Mouse (Mus musculus): Measurements from ENCODE around the gene Tomm40l. TPM values are rescaled to one million over a fixed set of nuclear protein-coding genes. Genes with fewer than 3 reads are reported as not detected.

Tomm40l gene
- polyA plus RNA-seq (2015; fragmentation: Nextera tagmentation; extraction: Ambion mirVana): 43.0 and 46.0 TPM in 2 replicates

GRCm38 (mm10) chr1:171222238-171223155, at the start of gene Tomm40l:
Tomm40l (minus strand) TSS chr1:171222514.

GRCm38 (mm10) chr1:171269848-171270572, 47.7 kb upstream of the Tomm40l start, which contains the start of gene B4galt3:
B4galt3 (plus strand) TSS chr1:171270328.

GRCm38 (mm10) chr1:171250680-171251593, 28.6 kb upstream of the Tomm40l start, which contains the start of gene Ndufs2:
Ndufs2 (minus strand) TSS chr1:171251388.

GRCm38 (mm10) chr1:171249913-171250600, 27.7 kb upstream of the Tomm40l start, which contains the start of gene Adamts4:
Adamts4 (plus strand) TSS chr1:171250421.

GRCm38 (mm10) chr1:171234126-171234525, 11.8 kb upstream of the Tomm40l start, which contains the start of gene Fcer1g:
Fcer1g (minus strand) TSS chr1:171234365.

GRCm38 (mm10) chr1:171224857-171225256, 2.5 kb upstream of the Tomm40l start, which contains the start of gene Apoa2:
Apoa2 (plus strand) TSS chr1:171225054.

GRCm38 (mm10) chr1:171213801-171214496, 8.4 kb downstream of the Tomm40l start, which contains the start of gene Nr1i3:
Nr1i3 (plus strand) TSS chr1:171213970.

GRCm38 (mm10) chr1:171195887-171196397, 26.4 kb downstream of the Tomm40l start, which contains the start of gene Pcp4l1:
Pcp4l1 (minus strand) TSS chr1:171196268.

Other genes with a start within 250 kb of the Tomm40l start
- 4.1 and 4.5 TPM in 2 replicates for gene Fcgr2b, start 246.0 kb downstream of the Tomm40l start, polyA plus RNA-seq (2015; fragmentation: Nextera tagmentation; extraction: Ambion mirVana)
- 0.28 and 0.66 TPM in 2 replicates for gene Fcgr4, start 203.6 kb downstream of the Tomm40l start, polyA plus RNA-seq (2015; fragmentation: Nextera tagmentation; extraction: Ambion mirVana)
- 20.3 and 21.7 TPM in 2 replicates for gene Fcgr3, start 157.6 kb downstream of the Tomm40l start, polyA plus RNA-seq (2015; fragmentation: Nextera tagmentation; extraction: Ambion mirVana)
- gene Cfap126, start 108.6 kb downstream of the Tomm40l start, polyA plus RNA-seq (2015; fragmentation: Nextera tagmentation; extraction: Ambion mirVana): 6.6 and 6.9 TPM in 2 replicates
- gene Sdhc, start 71.9 kb downstream of the Tomm40l start, polyA plus RNA-seq (2015; fragmentation: Nextera tagmentation; extraction: Ambion mirVana): 300 and 349 TPM in 2 replicates
- 97.3 and 99.7 TPM in 2 replicates for gene Mpz, start 71.8 kb downstream of the Tomm40l start, polyA plus RNA-seq (2015; fragmentation: Nextera tagmentation; extraction: Ambion mirVana)
- 86.8 and 98.4 TPM in 2 replicates for gene Pcp4l1, start 26.2 kb downstream of the Tomm40l start, polyA plus RNA-seq (2015; fragmentation: Nextera tagmentation; extraction: Ambion mirVana)
- 0.27 and 0.43 TPM in 2 replicates for gene Nr1i3, start 8.5 kb downstream of the Tomm40l start, polyA plus RNA-seq (2015; fragmentation: Nextera tagmentation; extraction: Ambion mirVana)
- gene Apoa2, start 2.5 kb upstream of the Tomm40l start, polyA plus RNA-seq (2015; fragmentation: Nextera tagmentation; extraction: Ambion mirVana): 9.6 and 16.3 TPM in 2 replicates
- gene Fcer1g, start 11.9 kb upstream of the Tomm40l start, polyA plus RNA-seq (2015; fragmentation: Nextera tagmentation; extraction: Ambion mirVana): 44.9 and 51.8 TPM in 2 replicates
- 3.0 and 4.5 TPM in 2 replicates for gene Adamts4, start 27.9 kb upstream of the Tomm40l start, polyA plus RNA-seq (2015; fragmentation: Nextera tagmentation; extraction: Ambion mirVana)
- gene Ndufs2, start 28.9 kb upstream of the Tomm40l start, polyA plus RNA-seq (2015; fragmentation: Nextera tagmentation; extraction: Ambion mirVana): 292 and 295 TPM in 2 replicates
- gene B4galt3, start 47.8 kb upstream of the Tomm40l start, polyA plus RNA-seq (2015; fragmentation: Nextera tagmentation; extraction: Ambion mirVana): 73.7 and 82.5 TPM in 2 replicates
- gene Ppox, start 58.7 kb upstream of the Tomm40l start, polyA plus RNA-seq (2015; fragmentation: Nextera tagmentation; extraction: Ambion mirVana): 27.3 and 34.9 TPM in 2 replicates
- 66.3 and 73.0 TPM in 2 replicates for gene Usp21, start 65.5 kb upstream of the Tomm40l start, polyA plus RNA-seq (2015; fragmentation: Nextera tagmentation; extraction: Ambion mirVana)
- 136 and 151 TPM in 2 replicates for gene Ufc1, start 72.5 kb upstream of the Tomm40l start, polyA plus RNA-seq (2015; fragmentation: Nextera tagmentation; extraction: Ambion mirVana)
- gene Dedd, start 106.6 kb upstream of the Tomm40l start, polyA plus RNA-seq (2015; fragmentation: Nextera tagmentation; extraction: Ambion mirVana): 36.3 and 36.4 TPM in 2 replicates
- 43.7 and 47.7 TPM in 2 replicates for gene Nit1, start 123.1 kb upstream of the Tomm40l start, polyA plus RNA-seq (2015; fragmentation: Nextera tagmentation; extraction: Ambion mirVana)
- gene Pfdn2, start 123.2 kb upstream of the Tomm40l start, polyA plus RNA-seq (2015; fragmentation: Nextera tagmentation; extraction: Ambion mirVana): 137 and 153 TPM in 2 replicates
- 6.6 and 7.4 TPM in 2 replicates for gene Klhdc9, start 138.3 kb upstream of the Tomm40l start, polyA plus RNA-seq (2015; fragmentation: Nextera tagmentation; extraction: Ambion mirVana)
- gene Nectin4, start 147.6 kb upstream of the Tomm40l start, polyA plus RNA-seq (2015; fragmentation: Nextera tagmentation; extraction: Ambion mirVana): 5.5 and 6.8 TPM in 2 replicates
- gene Arhgap30, start 166.4 kb upstream of the Tomm40l start, polyA plus RNA-seq (2015; fragmentation: Nextera tagmentation; extraction: Ambion mirVana): 0.90 and 0.92 TPM in 2 replicates
- 116 and 119 TPM in 2 replicates for gene Usf1, start 188.8 kb upstream of the Tomm40l start, polyA plus RNA-seq (2015; fragmentation: Nextera tagmentation; extraction: Ambion mirVana)
- 2.3 and 2.7 TPM in 2 replicates for gene Tstd1, start 196.4 kb upstream of the Tomm40l start, polyA plus RNA-seq (2015; fragmentation: Nextera tagmentation; extraction: Ambion mirVana)
- gene F11r, start 215.0 kb upstream of the Tomm40l start, polyA plus RNA-seq (2015; fragmentation: Nextera tagmentation; extraction: Ambion mirVana): 16.2 and 18.1 TPM in 2 replicates